Mouse (Mus musculus) cerebellum, adult 2 months (tissue): ENCODE results near the gene Pibf1.

ENCODE experiments used
- CTCF ChIP-seq: fragments of 200-500 bp; IDR thresholded peaks from 2 replicates; pipeline ENCODE4 v1.5.1; 2011; ENCODE audit warnings: low read depth, mild to moderate bottlenecking, control low read depth, low read length, moderate library complexity, borderline replicate concordance; ENCODE audit not compliant: insufficient read depth
- POLR2A ChIP-seq: fragments of 200-500 bp; IDR thresholded peaks from 2 replicates; pipeline ENCODE4 v1.6.1; 2011; ENCODE audit warnings: low read length, control low read depth, borderline replicate concordance; ENCODE audit not compliant: insufficient read depth

GRCm38 (mm10) chr14:99244508-99244907, 145.3 kb downstream of the Pibf1 start:
- no peak for TF ChIP-seq CTCF
- TF ChIP-seq POLR2A: no peak
